Mouse (Mus musculus) WW6 (cell line): ENCODE results near the gene Tmem171.

Experiments used
- DNase-seq: peaks from one replicate; pipeline ENCODE4 v3.0.0-alpha.2; 2013; ENCODE audit warnings: low read depth, low spot score

Tmem171 gene

GRCm38 (mm10) chr13:98694773-98695314 is at the start of gene Tmem171:
Gene Tmem171, minus strand, starts transcription at chr13:98694834.
- DNase-seq = no peak

GRCm38 (mm10) chr13:98743829-98744228 is 49.2 kb upstream of the Tmem171 start:
- no peak for DNase-seq

- DNase-seq = no peak
Observed at GRCm38 (mm10) chr13:98743214-98743613, 48.6 kb upstream of the Tmem171 start.

GRCm38 (mm10) chr13:98738213-98738612 is 43.6 kb upstream of the Tmem171 start:
- no peak for DNase-seq

GRCm38 (mm10) chr13:98733292-98733691 is 38.7 kb upstream of the Tmem171 start:
- no peak for DNase-seq

GRCm38 (mm10) chr13:98729271-98730062 is 34.8 kb upstream of the Tmem171 start:
- DNase-seq = no peak

GRCm38 (mm10) chr13:98726494-98726893 is 31.9 kb upstream of the Tmem171 start:
- no peak for DNase-seq

GRCm38 (mm10) chr13:98723430-98723829 is 28.8 kb upstream of the Tmem171 start:
- no peak for DNase-seq

- DNase-seq = peak; percentile 24
Observed at GRCm38 (mm10) chr13:98722296-98722695, 27.7 kb upstream of the Tmem171 start.

- DNase-seq = no peak
Observed at GRCm38 (mm10) chr13:98716176-98716575, 21.5 kb upstream of the Tmem171 start.

GRCm38 (mm10) chr13:98715443-98715990 is 20.9 kb upstream of the Tmem171 start:
- no peak for DNase-seq

- no peak for DNase-seq
Observed at GRCm38 (mm10) chr13:98710655-98711054, 16.0 kb upstream of the Tmem171 start.

- DNase-seq = no peak
Observed at GRCm38 (mm10) chr13:98710236-98710635, 15.6 kb upstream of the Tmem171 start.

- no peak for DNase-seq
Observed at GRCm38 (mm10) chr13:98705501-98705900, 10.9 kb upstream of the Tmem171 start.

- no peak for DNase-seq
Observed at GRCm38 (mm10) chr13:98703786-98704185, 9.2 kb upstream of the Tmem171 start.

GRCm38 (mm10) chr13:98702361-98702760 is 7.7 kb upstream of the Tmem171 start:
- no peak for DNase-seq

- no peak for DNase-seq
Observed at GRCm38 (mm10) chr13:98701309-98701675, 6.7 kb upstream of the Tmem171 start.

- DNase-seq = no peak
Observed at GRCm38 (mm10) chr13:98700661-98701308, 6.2 kb upstream of the Tmem171 start.

GRCm38 (mm10) chr13:98699982-98700540 is 5.4 kb upstream of the Tmem171 start:
- DNase-seq = no peak

GRCm38 (mm10) chr13:98699051-98699744 is 4.6 kb upstream of the Tmem171 start:
- DNase-seq = no peak

GRCm38 (mm10) chr13:98696716-98697115 is 2.1 kb upstream of the Tmem171 start:
- DNase-seq = no peak

- no peak for DNase-seq
Observed at GRCm38 (mm10) chr13:98695546-98695945, 912 bp upstream of the Tmem171 start.
